Mouse (Mus musculus) urinary bladder, postnatal 0 days (tissue): ENCODE results near the gene Wnt1. TPM values are rescaled to one million over a fixed set of nuclear protein-coding genes. Genes with fewer than 3 reads are reported as not detected.

Experiments used
- polyA plus RNA-seq: library from polyadenylated mRNA; unstranded; fragments of >200 nt; fragmentation: Nextera tagmentation; extraction: Ambion mirVana; gene quantifications from 2 replicates; pipeline ENCODE4 v1.2.1, GENCODE M21; 2015

Gene Wnt1
- polyA plus RNA-seq = 0.12 TPM in 1 of 2 replicates, not detected in the other

DNA sequence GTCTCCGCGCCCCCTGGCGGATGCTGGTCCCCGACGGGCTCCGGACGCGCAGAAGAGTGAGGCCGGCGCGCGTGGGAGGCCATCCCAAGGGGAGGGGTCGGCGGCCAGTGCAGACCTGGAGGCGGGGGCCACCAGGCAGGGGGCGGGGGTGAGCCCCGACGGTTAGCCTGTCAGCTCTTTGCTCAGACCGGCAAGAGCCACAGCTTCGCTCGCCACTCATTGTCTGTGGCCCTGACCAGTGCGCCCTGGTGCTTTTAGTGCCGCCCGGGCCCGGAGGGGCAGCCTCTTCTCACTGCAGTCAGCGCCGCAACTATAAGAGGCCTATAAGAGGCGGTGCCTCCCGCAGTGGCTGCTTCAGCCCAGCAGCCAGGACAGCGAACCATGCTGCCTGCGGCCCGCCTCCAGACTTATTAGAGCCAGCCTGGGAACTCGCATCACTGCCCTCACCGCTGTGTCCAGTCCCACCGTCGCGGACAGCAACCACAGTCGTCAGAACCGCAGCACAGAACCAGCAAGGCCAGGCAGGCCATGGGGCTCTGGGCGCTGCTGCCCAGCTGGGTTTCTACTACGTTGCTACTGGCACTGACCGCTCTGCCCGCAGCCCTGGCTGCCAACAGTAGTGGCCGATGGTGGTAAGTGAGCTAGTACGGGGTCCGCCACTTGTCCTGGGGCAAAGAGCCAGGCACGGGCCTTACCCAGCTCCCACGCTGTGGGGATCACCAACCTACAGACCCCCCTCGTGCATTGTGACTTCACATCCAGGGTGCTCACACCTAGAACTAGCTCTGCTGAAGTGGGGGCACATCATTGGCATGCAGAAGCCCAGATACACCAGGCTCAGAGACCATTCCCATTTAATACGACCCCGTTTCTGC lies at the start of gene Wnt1:
TSS of gene Wnt1 (plus strand) at position 197 of the 875 bp plus-strand sequence.

DNA sequence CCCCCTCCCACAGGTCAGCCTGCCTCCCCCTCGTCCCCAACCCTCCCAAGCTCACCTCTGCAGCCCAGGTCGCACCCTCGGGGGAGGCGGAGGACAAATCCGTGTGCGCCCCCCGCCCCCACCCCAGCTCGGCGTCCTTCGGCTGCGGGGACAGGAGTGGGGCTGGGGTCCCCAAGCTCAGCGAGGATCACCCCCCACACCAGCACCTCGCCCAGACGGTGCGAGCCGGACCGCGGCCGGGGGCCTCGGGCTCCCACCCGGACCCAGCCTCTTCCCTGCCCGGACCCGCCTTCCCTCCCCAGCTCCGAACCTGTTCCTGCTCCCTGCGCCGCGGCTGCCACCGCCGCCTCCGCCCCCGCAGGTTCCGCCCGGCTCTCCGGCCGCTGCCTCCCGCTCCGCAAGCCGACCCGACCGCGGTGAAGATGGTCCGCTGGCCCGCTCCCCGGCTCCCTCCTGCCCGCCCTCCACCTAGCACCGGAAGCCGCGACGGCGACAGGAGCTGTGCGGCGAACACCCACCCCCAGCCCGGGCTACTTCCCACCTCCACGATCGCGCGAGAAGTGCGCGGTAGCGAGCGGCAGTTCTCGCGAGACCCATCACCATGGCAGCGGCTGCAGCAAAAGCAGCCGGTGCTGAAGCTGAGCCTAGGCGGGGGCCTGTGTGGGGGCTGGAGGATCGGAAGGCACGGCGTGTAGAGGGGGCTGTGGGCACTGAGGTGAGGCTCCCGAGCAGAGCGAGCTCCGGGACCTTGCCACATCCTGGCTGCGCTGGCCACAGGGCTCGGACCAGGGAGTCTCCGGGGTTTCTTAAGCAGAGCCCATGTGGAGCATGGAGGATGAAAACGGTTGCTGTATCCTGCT lies 26.8 kb upstream of the Wnt1 start, which contains the start of gene Arf3:
TSS of gene Arf3 (minus strand) at position 545 of the 860 bp plus-strand sequence.

DNA sequence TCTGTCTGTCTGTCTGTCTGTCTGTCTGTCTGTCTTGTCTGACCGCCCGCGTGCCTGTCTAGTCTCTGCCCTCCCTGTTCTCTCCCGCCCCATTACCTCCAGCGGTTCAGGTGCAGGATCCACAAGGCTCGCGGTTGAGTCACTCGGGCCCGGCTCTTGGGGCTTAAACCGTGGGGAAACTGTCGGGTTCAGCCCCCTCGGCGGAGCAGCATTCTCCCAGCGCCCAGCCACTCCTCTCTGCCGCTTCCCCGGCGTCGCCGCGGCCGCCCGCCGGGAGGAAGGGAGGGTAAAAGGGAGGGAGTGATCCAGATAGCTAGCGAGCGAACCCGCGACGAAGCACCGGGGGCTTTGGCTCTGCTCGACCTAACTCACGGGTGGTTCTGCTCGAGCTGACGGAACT lies 11.9 kb upstream of the Wnt1 start, which contains the start of gene Wnt10b:
TSS of gene Wnt10b (minus strand) at position 389 of the 400 bp plus-strand sequence.

DNA sequence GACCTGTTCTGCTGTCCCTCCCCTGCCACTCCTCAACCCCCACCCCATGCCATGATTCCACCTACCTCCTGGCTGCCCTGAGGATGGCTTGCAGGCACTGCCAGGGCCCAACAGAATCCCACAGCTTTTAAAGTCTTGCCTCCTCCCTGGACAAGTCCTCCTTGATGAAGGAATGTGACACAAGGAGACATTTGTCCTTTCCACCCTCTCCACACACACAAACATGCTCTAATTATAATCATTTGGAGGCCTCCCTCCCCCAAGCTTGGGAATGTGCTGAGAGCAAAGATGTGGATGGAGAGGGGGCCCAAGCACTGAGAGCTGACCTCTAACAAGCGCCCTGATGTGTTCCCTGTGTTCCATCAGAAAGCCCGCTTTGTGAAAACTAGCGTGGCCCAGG lies 19.7 kb downstream of the Wnt1 start, which contains the start of gene Ddn:
TSS of gene Ddn (minus strand) at position 101 of the 400 bp plus-strand sequence.

DNA sequence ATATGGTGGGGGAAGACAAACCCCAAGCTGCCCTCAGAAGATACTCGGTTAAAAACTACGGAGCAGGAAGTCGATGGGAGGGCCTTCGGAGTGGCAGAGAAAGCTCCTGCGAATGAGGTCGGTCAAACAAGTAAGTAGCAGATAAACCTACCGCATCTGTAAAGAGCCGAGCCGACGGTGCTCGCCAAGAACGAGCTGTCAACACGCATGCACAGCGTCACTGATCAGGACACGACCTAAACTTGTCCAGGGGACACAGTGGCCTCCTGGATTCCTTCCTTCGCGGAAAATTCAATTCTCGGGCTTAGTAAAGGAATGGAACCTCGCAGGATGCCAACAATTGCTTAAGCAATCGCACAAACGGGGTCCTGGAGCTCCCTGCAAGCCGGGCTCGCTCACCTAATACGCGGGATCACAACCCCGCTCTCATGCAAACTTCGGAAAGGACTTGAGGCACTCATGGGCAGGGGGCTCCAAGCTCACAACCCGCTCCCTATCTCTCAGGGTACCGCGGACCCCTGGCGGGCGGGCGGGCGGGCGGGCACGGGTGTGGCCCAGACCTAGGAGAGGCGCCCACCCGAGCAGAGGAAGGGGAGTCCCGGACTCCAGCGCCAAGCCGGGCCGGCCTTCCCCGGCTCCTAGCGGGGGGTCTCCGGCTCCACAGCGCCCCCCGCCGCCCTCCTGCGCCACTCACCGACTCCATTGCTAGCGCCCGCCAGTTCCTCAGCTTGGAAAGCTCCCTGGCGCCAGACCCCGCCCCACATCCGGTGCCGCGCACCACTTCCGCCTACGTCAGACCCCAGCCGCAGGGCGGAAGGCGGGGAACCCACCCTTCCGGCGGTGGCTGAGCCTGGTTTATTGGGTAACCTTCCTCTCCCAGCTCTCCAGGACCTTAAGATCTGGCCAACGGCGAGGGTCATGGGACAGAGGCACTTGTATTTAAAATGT lies 41.4 kb downstream of the Wnt1 start, which contains the start of gene Prkag1:
TSS of gene Prkag1 (minus strand) at position 786 of the 948 bp plus-strand sequence.

Other genes starting within 250 kb of the Wnt1 start
- gene Ccnt1, start 218.9 kb upstream of the Wnt1 start, polyA plus RNA-seq = 26.1 and 27.2 TPM in 2 replicates
- gene 4930415O20Rik, start 218.9 kb upstream of the Wnt1 start, polyA plus RNA-seq = not detected in 2 replicates
- gene Adcy6, start 179.8 kb upstream of the Wnt1 start, polyA plus RNA-seq = 5.0 and 5.8 TPM in 2 replicates
- 17.3 and 20.5 TPM in 2 replicates for gene Cacnb3, start 159.0 kb upstream of the Wnt1 start, polyA plus RNA-seq
- 11.6 and 12.9 TPM in 2 replicates for gene Ddx23, start 127.0 kb upstream of the Wnt1 start, polyA plus RNA-seq
- gene Rnd1, start 112.4 kb upstream of the Wnt1 start, polyA plus RNA-seq = 0.63 and 1.3 TPM in 2 replicates
- gene Ccdc65, start 81.7 kb upstream of the Wnt1 start, polyA plus RNA-seq = 4.9 and 5.3 TPM in 2 replicates
- gene Fkbp11, start 61.7 kb upstream of the Wnt1 start, polyA plus RNA-seq = 39.2 and 42.9 TPM in 2 replicates
- 24.2 and 25.3 TPM in 2 replicates for gene Arf3, start 26.6 kb upstream of the Wnt1 start, polyA plus RNA-seq
- gene Wnt10b, start 11.7 kb upstream of the Wnt1 start, polyA plus RNA-seq = 0.58 and 1.1 TPM in 2 replicates
- gene Ddn, start 19.6 kb downstream of the Wnt1 start, polyA plus RNA-seq = not detected in 2 replicates
- gene Prkag1, start 41.7 kb downstream of the Wnt1 start, polyA plus RNA-seq = 54.6 and 55.4 TPM in 2 replicates
- 5.1 TPM in 2 replicates for gene Kmt2d, start 81.3 kb downstream of the Wnt1 start, polyA plus RNA-seq
- 3.6 TPM in 2 replicates for gene Rhebl1, start 104.7 kb downstream of the Wnt1 start, polyA plus RNA-seq
- 0.48 and 0.96 TPM in 2 replicates for gene Dhh, start 108.7 kb downstream of the Wnt1 start, polyA plus RNA-seq
- 8.2 and 10.4 TPM in 2 replicates for gene Lmbr1l, start 128.4 kb downstream of the Wnt1 start, polyA plus RNA-seq
- gene Tuba1b, start 144.7 kb downstream of the Wnt1 start, polyA plus RNA-seq = 735 and 945 TPM in 2 replicates
- gene Gm49450, start 163.7 kb downstream of the Wnt1 start, polyA plus RNA-seq = not detected in 2 replicates
- gene Tuba1a, start 163.8 kb downstream of the Wnt1 start, polyA plus RNA-seq = 867 and 1,181 TPM in 2 replicates
- gene Tuba1c, start 240.0 kb downstream of the Wnt1 start, polyA plus RNA-seq = 157 and 169 TPM in 2 replicates